Mouse (Mus musculus) stomach, embryonic 15.5 days (tissue): ENCODE data around the gene Stox2. TPM values are rescaled to one million over a fixed set of nuclear protein-coding genes. Genes with fewer than 3 reads are reported as not detected.

Experiments
- ATAC-seq: fragments of 200-750 bp; cut with Nextera tagmentation; 2 replicates; pipeline ENCODE4 v1.8.0; 2017; ENCODE audit warnings: low read depth, moderate number of reproducible peaks, moderate TSS enrichment; ENCODE audit not compliant: insufficient read depth, low FRiP score
- H3K27ac ChIP-seq: fragments of 300-500 bp; sonication (generic); 2 replicates; pipeline ENCODE4 v1.5.1; 2015; ENCODE audit warnings: mild to moderate bottlenecking, inconsistent platforms
- H3K27me3 ChIP-seq: fragments of 300-500 bp; sonication (generic); replicated peaks from 2 replicates; pipeline ENCODE4 v1.6.1; 2015; ENCODE audit warnings: inconsistent platforms
- H3K36me3 ChIP-seq: fragments of 300-500 bp; sonication (generic); 2 replicates; pipeline ENCODE4 v1.6.1; 2015; ENCODE audit warnings: inconsistent platforms
- H3K4me1 ChIP-seq: fragments of 300-500 bp; sonication (generic); 2 replicates; pipeline ENCODE4 v1.6.1; 2015; ENCODE audit warnings: inconsistent platforms
- H3K4me2 ChIP-seq: fragments of 300-500 bp; sonication (generic); 2 replicates; pipeline ENCODE4 v1.6.1; 2015; ENCODE audit warnings: mild to moderate bottlenecking, inconsistent platforms
- H3K4me3 ChIP-seq: fragments of 300-500 bp; sonication (generic); replicated peaks from 2 replicates; pipeline ENCODE4 v1.5.1; 2015; ENCODE audit warnings: inconsistent platforms
- H3K9ac ChIP-seq: fragments of 300-500 bp; sonication (generic); 2 replicates; pipeline ENCODE4 v1.6.1; 2015; ENCODE audit warnings: inconsistent platforms
- H3K9me3 ChIP-seq: fragments of 300-500 bp; sonication (generic); 2 replicates; pipeline ENCODE4 v1.6.1; 2016; ENCODE audit warnings: inconsistent platforms
- WGBS: fragments of 180-500 bp; shearing (Covaris S2); methylation state at CpG from one replicate; pipeline ENCODE4 v1.1.7; 2015; 5-methylcytosine and 5-hydroxymethylcytosine counted together
- polyA plus RNA-seq: library from polyadenylated mRNA; unstranded; fragments of >200 nt; fragmentation: Nextera tagmentation; extraction: Ambion mirVana; gene quantifications from 2 replicates; pipeline ENCODE4 v1.2.1, GENCODE M21; 2015

Stox2 gene
- polyA plus RNA-seq, 1 experiment from 2014 or later, result 11.6 TPM

DNA sequence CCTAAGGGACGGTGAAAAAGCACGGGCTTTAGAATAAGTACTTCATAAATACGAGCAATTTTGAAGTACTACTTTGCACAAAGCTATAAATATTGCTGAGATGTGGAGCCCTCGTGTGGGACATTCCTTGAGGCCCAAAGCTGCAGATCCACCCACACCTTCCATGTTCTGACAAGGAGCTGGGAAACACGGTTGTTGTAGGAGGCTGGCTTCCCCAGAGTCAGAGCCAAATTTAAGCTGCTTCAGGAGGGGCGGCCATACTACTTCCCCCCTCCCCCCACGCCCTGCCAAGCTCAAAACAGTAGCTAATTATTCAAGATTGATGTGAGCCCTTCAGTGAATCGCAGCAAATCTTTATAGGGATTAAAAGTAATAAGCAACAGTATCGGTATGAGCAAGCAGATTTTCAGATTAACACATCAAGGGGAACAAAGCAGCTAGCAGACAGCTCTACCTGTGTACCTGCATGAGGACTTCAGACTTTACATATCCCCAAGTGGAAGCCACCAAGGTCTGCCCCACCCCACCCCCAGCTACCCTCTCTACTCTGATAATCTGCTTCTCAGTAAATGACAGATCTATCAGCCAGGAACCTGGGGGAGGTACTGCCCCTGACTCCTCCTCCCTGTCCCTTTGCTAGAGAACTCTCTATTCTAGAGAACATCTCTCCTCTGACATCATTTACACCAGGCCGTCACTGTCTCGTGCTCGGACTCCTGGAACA is 185.2 kb downstream of the Stox2 start:
- Histone ChIP-seq H3K9ac (no peak overlapping the region), H3K4me3 (no peak overlapping the region), H3K27ac (no peak overlapping the region), H3K36me3 (no peaks in the 10 kb centered on the region), H3K4me2 (no peak overlapping the region), H3K4me1 (no peaks in the 10 kb centered on the region), H3K9me3 (no peaks in the 10 kb centered on the region), H3K27me3 (no peaks in the 10 kb centered on the region)
- ATAC-seq, result peak; percentile 35; the same call in 1 of the 2 replicates
- 48% methylated on average over 12 of the region's 12 CpGs for WGBS

GRCm38 (mm10) chr8:47250832-47251231 is 195.3 kb downstream of the Stox2 start:
- ATAC-seq, result no peak
- H3K4me1 ChIP-seq, result no peaks in the 10 kb centered on the region
- H3K9me3 ChIP-seq, result no peaks in the 10 kb centered on the region
- WGBS, result 74% methylated on average over 4 of the region's 4 CpGs
- H3K9ac ChIP-seq, result no peak overlapping the region
- H3K27ac ChIP-seq, result no peak overlapping the region
- no peaks in the 10 kb centered on the region for H3K27me3 ChIP-seq
- no peaks in the 10 kb centered on the region for H3K36me3 ChIP-seq
- H3K4me2 ChIP-seq, result no peak overlapping the region
- H3K4me3 ChIP-seq, result no peak overlapping the region

- ATAC-seq, result no peak
- Histone ChIP-seq H3K36me3 (no peaks in the 10 kb centered on the region), H3K9me3 (no peaks in the 10 kb centered on the region), H3K27me3 (no peaks in the 10 kb centered on the region), H3K4me3 (no peak overlapping the region), H3K4me1 (peaks cover 19% of the 10 kb centered on the region), H3K4me2 (no peak overlapping the region), H3K9ac (no peak overlapping the region), H3K27ac (no peak overlapping the region)
- WGBS, result 47% methylated on average over 4 of the region's 4 CpGs
Observed at GRCm38 (mm10) chr8:47245116-47245515, 201.0 kb downstream of the Stox2 start.

- H3K27me3 ChIP-seq, result no peaks in the 10 kb centered on the region
- 79% methylated on average over 15 of the region's 15 CpGs for WGBS
- no peak overlapping the region for H3K4me3 ChIP-seq
- H3K27ac ChIP-seq, result no peak overlapping the region
- H3K36me3 ChIP-seq, result no peaks in the 10 kb centered on the region
- peaks cover 19% of the 10 kb centered on the region for H3K4me1 ChIP-seq
- no peak for ATAC-seq
- H3K9me3 ChIP-seq, result no peaks in the 10 kb centered on the region
- H3K4me2 ChIP-seq, result no peak overlapping the region
- H3K9ac ChIP-seq, result no peak overlapping the region
Observed at GRCm38 (mm10) chr8:47244202-47244601, 202.0 kb downstream of the Stox2 start.

GRCm38 (mm10) chr8:47243631-47244030 is 202.5 kb downstream of the Stox2 start:
- H3K4me1 ChIP-seq, result peaks cover 19% of the 10 kb centered on the region
- WGBS, result 53% methylated on average over 12 of the region's 12 CpGs
- H3K9me3 ChIP-seq, result no peaks in the 10 kb centered on the region
- H3K4me3 ChIP-seq, result no peak overlapping the region
- H3K36me3 ChIP-seq, result no peaks in the 10 kb centered on the region
- H3K27me3 ChIP-seq, result no peaks in the 10 kb centered on the region
- 0 out of 2 replicates have a peak overlapping the region, but pooled peaks have one; percentile 11 for H3K27ac ChIP-seq
- ATAC-seq, result no peak
- no peak overlapping the region for H3K4me2 ChIP-seq
- no peak overlapping the region for H3K9ac ChIP-seq

DNA sequence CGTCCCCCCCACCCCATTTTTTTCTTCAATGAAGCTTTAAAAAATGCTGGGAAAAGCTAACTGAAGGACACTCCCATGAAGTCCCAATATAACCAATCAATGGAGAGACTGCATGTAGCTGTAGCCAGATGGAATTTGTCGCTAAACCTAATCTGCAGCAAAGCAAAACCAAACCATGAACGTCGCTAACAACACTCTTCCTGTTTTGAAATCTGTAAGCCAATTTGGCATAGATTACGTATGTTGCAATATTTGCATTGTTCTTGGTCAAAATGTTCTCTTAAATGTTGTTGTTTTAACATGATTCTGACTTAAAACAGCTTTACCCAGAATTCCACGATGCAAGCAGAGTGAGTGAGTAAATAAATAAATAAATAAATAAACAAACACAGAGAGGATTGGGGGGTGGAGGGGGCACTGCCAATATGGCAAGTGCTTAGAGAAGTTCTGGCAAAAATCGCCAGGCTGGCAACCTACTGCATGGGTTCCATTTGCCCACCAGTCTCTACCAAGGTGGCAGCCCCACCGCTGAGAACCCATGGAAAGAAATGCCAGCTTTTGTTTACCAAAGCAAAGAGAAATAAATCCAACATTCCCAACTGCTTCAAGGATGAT is 203.0 kb downstream of the Stox2 start:
- H3K4me2 ChIP-seq, result peak overlapping the region; percentile 57
- peak overlapping the region; percentile 11; the same call in 1 of the 2 replicates for H3K27ac ChIP-seq
- no peak overlapping the region for H3K9ac ChIP-seq
- H3K4me1 ChIP-seq, result peaks cover 19% of the 10 kb centered on the region
- no peaks in the 10 kb centered on the region for H3K9me3 ChIP-seq
- 34% methylated on average over 8 of the region's 8 CpGs for WGBS
- H3K36me3 ChIP-seq, result no peaks in the 10 kb centered on the region
- no peak for ATAC-seq
- H3K27me3 ChIP-seq, result no peaks in the 10 kb centered on the region
- H3K4me3 ChIP-seq, result peak overlapping the region; percentile 30

- 14% methylated on average over 17 of the region's 17 CpGs for WGBS
- no peak overlapping the region for H3K9ac ChIP-seq
Observed at GRCm38 (mm10) chr8:47242207-47243004, 203.8 kb downstream of the Stox2 start.

GRCm38 (mm10) chr8:47241421-47242078 is 204.6 kb downstream of the Stox2 start:
- Histone ChIP-seq H3K27ac (peak overlapping the region; percentile 59; the same call in 1 of the 2 replicates), H3K36me3 (no peaks in the 10 kb centered on the region), H3K27me3 (no peaks in the 10 kb centered on the region), H3K4me2 (peak overlapping the region; percentile 57; the same call in 1 of the 2 replicates), H3K9ac (no peak overlapping the region), H3K9me3 (no peaks in the 10 kb centered on the region), H3K4me3 (no peak overlapping the region), H3K4me1 (peaks cover 19% of the 10 kb centered on the region)
- ATAC-seq, result no peak
- 64% methylated on average over 13 of the region's 13 CpGs for WGBS

More at GRCm38 (mm10) chr8:47242207-47243004, 203.8 kb downstream of the Stox2 start:
- no peaks in the 10 kb centered on the region for H3K9me3 ChIP-seq
- peak overlapping the region; percentile 59 for H3K27ac ChIP-seq
- peaks cover 19% of the 10 kb centered on the region for H3K4me1 ChIP-seq
- H3K36me3 ChIP-seq, result no peaks in the 10 kb centered on the region
- H3K4me2 ChIP-seq, result peak overlapping the region; percentile 57
- no peaks in the 10 kb centered on the region for H3K27me3 ChIP-seq
- peak overlapping the region; percentile 30 for H3K4me3 ChIP-seq
- peak; percentile 87; the same call in 1 of the 2 replicates for ATAC-seq

- peak overlapping the region; percentile 9; the same call in 1 of the 2 replicates for H3K27ac ChIP-seq
- H3K9ac ChIP-seq, result no peak overlapping the region
- no peak overlapping the region for H3K4me3 ChIP-seq
- no peaks in the 10 kb centered on the region for H3K27me3 ChIP-seq
- no peak overlapping the region for H3K4me2 ChIP-seq
- H3K36me3 ChIP-seq, result no peaks in the 10 kb centered on the region
- 68% methylated on average over 4 of the region's 4 CpGs for WGBS
- peaks cover 19% of the 10 kb centered on the region for H3K4me1 ChIP-seq
- no peaks in the 10 kb centered on the region for H3K9me3 ChIP-seq
- ATAC-seq, result no peak
Observed at GRCm38 (mm10) chr8:47240871-47241270, 205.3 kb downstream of the Stox2 start.

GRCm38 (mm10) chr8:47240266-47240665 is 205.9 kb downstream of the Stox2 start:
- ATAC-seq, result no peak
- no peak overlapping the region for H3K4me2 ChIP-seq
- no peak overlapping the region for H3K9ac ChIP-seq
- WGBS, result 32% methylated on average over 7 of the region's 7 CpGs
- no peaks in the 10 kb centered on the region for H3K9me3 ChIP-seq
- H3K36me3 ChIP-seq, result no peaks in the 10 kb centered on the region
- H3K4me3 ChIP-seq, result no peak overlapping the region
- H3K27me3 ChIP-seq, result no peaks in the 10 kb centered on the region
- H3K27ac ChIP-seq, result no peak overlapping the region; the same call in 1 of the 2 replicates
- peaks cover 19% of the 10 kb centered on the region for H3K4me1 ChIP-seq

DNA sequence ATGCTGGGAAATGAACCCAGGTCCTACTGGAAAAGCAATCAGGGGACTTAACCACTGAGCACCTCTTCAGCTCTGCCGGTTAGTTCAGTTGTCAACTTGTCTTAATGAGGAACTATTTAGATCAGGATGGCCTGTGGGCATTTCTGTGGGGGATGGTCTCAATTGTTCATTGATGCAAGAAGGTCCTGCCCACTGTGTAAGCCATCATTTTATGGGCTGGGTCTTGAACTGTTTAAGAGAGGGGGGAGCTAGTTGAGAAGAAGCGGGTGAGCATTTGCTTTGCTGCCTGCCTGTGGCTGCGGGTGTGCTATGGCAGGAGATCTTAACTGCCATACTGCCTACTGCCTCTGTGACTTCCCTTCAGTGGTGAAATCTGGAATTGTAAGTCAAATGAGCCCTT is 214.1 kb downstream of the Stox2 start:
- H3K27me3 ChIP-seq, result no peaks in the 10 kb centered on the region
- no peaks in the 10 kb centered on the region for H3K36me3 ChIP-seq
- no peak overlapping the region for H3K9ac ChIP-seq
- H3K27ac ChIP-seq, result no peak overlapping the region
- H3K9me3 ChIP-seq, result no peaks in the 10 kb centered on the region
- 71% methylated on average over 3 of the region's 3 CpGs for WGBS
- no peaks in the 10 kb centered on the region for H3K4me1 ChIP-seq
- no peak overlapping the region for H3K4me2 ChIP-seq
- H3K4me3 ChIP-seq, result no peak overlapping the region
- ATAC-seq, result no peak
